Mouse (Mus musculus) MEL (cell line): Measurements from ENCODE around the gene Bpgm.

ENCODE experiments used
- CTCF ChIP-seq, 3 experiments: IDR thresholded peaks in 2 of 3; conservative IDR thresholded peaks in 1 of 3; 2 replicates each; pipeline ENCODE4 v1.5.1; 2011 to 2012; ENCODE audit warnings: low read length in 3 of 3, low read depth in 2 of 3, mild to moderate bottlenecking in 2 of 3, improper control_type of control experiment in 1 of 3, inconsistent platforms in 1 of 3, mixed read lengths in 1 of 3, moderate library complexity in 1 of 3; ENCODE audit not compliant: control insufficient read depth in 1 of 3, insufficient read depth in 1 of 3, poor library complexity in 1 of 3, severe bottlenecking in 1 of 3
- ETS1 ChIP-seq: IDR thresholded peaks from 2 replicates; pipeline ENCODE4 v1.6.1; 2012; ENCODE audit warnings: low read depth, mild to moderate bottlenecking, inconsistent platforms, low read length, improper control_type of control experiment, moderate library complexity
- MYB ChIP-seq: IDR thresholded peaks from 2 replicates; pipeline ENCODE4 v1.6.1; 2011; ENCODE audit warnings: mild to moderate bottlenecking, low read depth, low read length, improper control_type of control experiment
- POLR2A ChIP-seq, 2 experiments: IDR thresholded peaks; 2 replicates each; pipeline ENCODE4 v1.6.1; 2011 to 2012; ENCODE audit warnings: low read length in 2 of 2, mild to moderate bottlenecking in 2 of 2, control low read depth in 1 of 2, improper control_type of control experiment in 1 of 2, low read depth in 1 of 2, moderate library complexity in 1 of 2; ENCODE audit not compliant: control insufficient read depth in 1 of 2, insufficient read depth in 1 of 2, poor library complexity in 1 of 2
- RAD21 ChIP-seq: IDR thresholded peaks from 2 replicates; pipeline ENCODE4 v1.6.1; 2011; ENCODE audit warnings: mild to moderate bottlenecking, low read depth, low read length, improper control_type of control experiment
- TAL1 ChIP-seq: IDR thresholded peaks from 2 replicates; pipeline ENCODE4 v1.6.1; 2012; ENCODE audit warnings: mild to moderate bottlenecking, inconsistent platforms, low read length, moderate library complexity, mixed read lengths
- UBTF ChIP-seq: IDR thresholded peaks from 2 replicates; pipeline ENCODE4 v1.6.1; 2012; ENCODE audit warnings: low read depth, mild to moderate bottlenecking, inconsistent platforms, low read length, improper control_type of control experiment, moderate library complexity, borderline replicate concordance; ENCODE audit not compliant: insufficient read depth
- ZMIZ1 ChIP-seq: IDR thresholded peaks from 2 replicates; pipeline ENCODE4 v1.6.1; 2012; ENCODE audit warnings: low read depth, mild to moderate bottlenecking, inconsistent platforms, low read length, improper control_type of control experiment, moderate library complexity

GRCm38 (mm10) chr6:34543303-34544206 is 67.5 kb downstream of the Bpgm start:
- no peak for TF ChIP-seq POLR2A (IDR thresholded peaks at IDR 0.05; ENCODE audit: control insufficient read depth in 1 of 2, insufficient read depth in 1 of 2, low read depth in 1 of 2, low read length in 2 of 2, poor library complexity in 1 of 2)
- no peak for TF ChIP-seq UBTF
- no peak for TF ChIP-seq CTCF (IDR thresholded peaks at IDR 0.05 in 2 of 3, conservative IDR thresholded peaks at IDR 0.05 in 1 of 3; ENCODE audit: control insufficient read depth in 1 of 3, insufficient read depth in 1 of 3, low read depth in 2 of 3, low read length in 3 of 3, poor library complexity in 1 of 3, severe bottlenecking in 1 of 3)
- no peak for TF ChIP-seq MYB
- TF ChIP-seq RAD21: no peak
- TF ChIP-seq TAL1: no peak
- TF ChIP-seq ETS1: no peak
- TF ChIP-seq ZMIZ1: no peak
